Mouse (Mus musculus): ENCODE results near the gene Tmem262. TPM values are rescaled to one million over a fixed set of nuclear protein-coding genes. Genes with fewer than 3 reads are reported as not detected.

Gene Tmem262
- polyA plus RNA-seq, 1 experiment from 2014 or later: not detected

DNA sequence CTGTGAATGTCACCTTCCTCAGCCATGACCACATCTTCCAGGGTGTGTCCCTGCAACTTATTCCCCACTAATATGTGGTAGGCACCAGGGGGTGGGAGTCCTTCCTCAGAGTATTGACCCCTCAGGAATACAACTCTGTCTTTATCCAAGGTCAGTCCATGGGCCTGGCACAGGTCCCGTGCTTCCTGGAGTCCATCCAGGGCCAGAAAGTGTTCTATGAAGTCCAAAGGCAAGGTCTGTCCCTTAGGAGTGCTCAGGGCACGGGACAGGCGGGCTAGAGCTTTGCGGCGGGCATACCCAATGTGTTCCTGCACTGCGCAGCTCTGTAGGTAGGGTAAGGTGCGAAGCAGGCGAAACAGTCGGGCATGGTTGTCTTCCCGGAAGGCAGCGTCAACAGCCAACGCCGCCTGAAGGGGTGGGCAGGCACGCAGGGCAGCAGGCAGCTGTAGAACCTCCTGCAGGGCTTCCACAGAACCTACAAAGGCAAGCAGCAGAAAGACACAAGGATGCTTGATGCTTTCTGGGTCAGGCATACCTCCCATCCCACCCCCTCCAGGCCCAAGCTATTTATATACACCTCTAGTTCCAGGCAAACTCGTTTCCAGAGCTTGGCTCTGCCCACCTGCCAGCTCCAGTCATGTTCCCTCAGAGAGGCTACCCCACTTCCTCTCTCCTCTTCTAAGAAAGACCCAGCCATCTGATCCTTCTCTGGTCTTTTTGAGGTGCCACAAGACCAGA lies 36.4 kb downstream of the Tmem262 start:
- H3K4me3 ChIP-seq: peak overlapping the region; percentile 90; the same call in 1 of the 2 replicates
- no peaks in the 10 kb centered on the region for H3K9me3 ChIP-seq
- H3K9ac ChIP-seq: peak overlapping the region; percentile 91; the same call in 1 of the 2 replicates
- peaks cover 23% of the 10 kb centered on the region for H3K4me1 ChIP-seq
- no peaks in the 10 kb centered on the region for H3K27me3 ChIP-seq
- no peak overlapping the region for H3K27ac ChIP-seq
- WGBS: 91% methylated on average over 15 of the region's 15 CpGs
- no peak for ATAC-seq (ENCODE audit: low FRiP score, low read depth)
- H3K4me2 ChIP-seq (replicated peaks): peak overlapping the region; percentile 90
- peaks cover 43% of the 10 kb centered on the region for H3K36me3 ChIP-seq

DNA sequence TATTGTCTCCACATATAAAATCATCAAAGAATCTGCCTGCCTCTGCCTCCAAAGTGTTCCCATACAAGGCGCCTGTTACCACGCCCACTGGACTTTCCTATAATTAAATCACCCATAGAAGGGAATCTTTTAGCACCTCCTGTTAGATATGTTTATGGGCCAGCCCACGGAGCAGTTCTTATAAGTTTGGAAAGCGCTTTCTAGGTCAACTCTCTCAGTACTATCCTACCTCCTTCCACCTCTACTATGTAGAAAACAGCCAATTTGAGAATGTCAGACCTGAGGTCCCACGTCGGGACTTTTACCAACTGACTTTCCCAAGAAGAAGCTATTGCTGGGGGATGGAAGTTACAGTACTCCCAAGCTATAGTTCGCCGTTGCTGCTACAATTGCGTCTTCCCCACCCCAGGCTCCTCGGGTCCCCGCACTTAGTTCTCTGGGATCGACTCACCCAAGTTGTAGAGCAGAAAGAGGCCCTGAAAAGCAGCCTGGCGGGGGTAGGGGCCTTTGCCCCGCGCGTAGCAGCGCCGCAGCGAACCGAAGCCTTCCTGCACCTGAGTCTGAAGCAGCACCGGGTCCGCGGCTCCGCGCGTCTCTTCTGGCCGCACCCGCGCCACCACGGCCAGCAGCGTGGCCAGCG lies 37.6 kb downstream of the Tmem262 start:
- Histone ChIP-seq H3K9me3 (no peaks in the 10 kb centered on the region), H3K9ac (peak overlapping the region; percentile 91), H3K27me3 (no peaks in the 10 kb centered on the region), H3K4me2 (replicated peaks) (peak overlapping the region; percentile 90), H3K27ac (peak overlapping the region; percentile 95), H3K36me3 (peaks cover 47% of the 10 kb centered on the region), H3K4me3 (peak overlapping the region; percentile 90), H3K4me1 (peaks cover 23% of the 10 kb centered on the region)
- 4% methylated on average over 32 of the region's 32 CpGs for WGBS
- ATAC-seq (ENCODE audit: low FRiP score, low read depth): no peak; the same call in 1 of the 2 replicates

DNA sequence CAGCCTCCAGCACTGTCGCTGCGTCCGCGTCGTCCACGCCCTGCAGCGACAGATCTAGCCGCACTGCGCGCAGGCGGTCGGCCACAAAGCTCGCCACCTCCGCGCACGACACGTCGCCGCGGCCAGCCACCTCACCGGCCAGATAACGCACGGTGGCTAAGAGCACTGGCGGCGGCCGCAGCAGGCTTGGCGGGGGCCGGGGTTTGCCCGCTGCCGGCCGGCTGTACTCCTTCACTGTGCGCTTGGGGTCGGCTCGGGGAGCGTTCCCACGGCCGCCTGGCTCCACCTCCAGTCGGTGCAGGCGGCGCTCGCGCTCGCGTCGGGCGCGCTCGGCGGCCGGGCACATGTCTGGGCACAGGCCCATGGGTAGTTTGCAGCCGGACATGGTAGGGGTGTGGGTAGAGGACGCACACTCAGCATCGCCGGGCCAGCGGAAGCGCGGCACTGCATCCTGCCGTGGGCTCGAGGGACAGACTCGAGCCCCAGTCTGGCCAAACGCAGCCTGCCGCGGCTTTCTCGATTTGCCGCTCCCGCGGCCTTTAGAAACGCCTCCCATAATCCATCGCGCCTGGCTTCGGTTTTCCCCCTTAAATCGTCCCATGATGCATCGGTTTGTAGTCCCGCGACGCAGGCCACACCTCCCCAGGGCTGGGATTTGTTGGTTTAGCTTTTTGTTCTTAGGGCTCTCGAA lies 38.3 kb downstream of the Tmem262 start, which contains the start of gene Sac3d1:
TSS of gene Sac3d1 (minus strand) at position 665 of the 691 bp plus-strand sequence.
- H3K27me3 ChIP-seq: no peaks in the 10 kb centered on the region
- peak within 1 kb of the TSS; percentile 90 for H3K4me2 ChIP-seq (replicated peaks)
- peak; percentile 88 for ATAC-seq (ENCODE audit: low FRiP score, low read depth)
- H3K4me3 ChIP-seq: peak within 1 kb of the TSS; percentile 90
- under 1% methylated on average over 77 of the region's 77 CpGs for WGBS
- peak within 1 kb of the TSS; percentile 95 for H3K27ac ChIP-seq
- H3K4me1 ChIP-seq: peaks cover 23% of the 10 kb centered on the region
- no peaks in the 10 kb centered on the region for H3K9me3 ChIP-seq
- H3K9ac ChIP-seq: peak within 1 kb of the TSS; percentile 91
- H3K36me3 ChIP-seq: peaks cover 41% of the 10 kb centered on the region

DNA sequence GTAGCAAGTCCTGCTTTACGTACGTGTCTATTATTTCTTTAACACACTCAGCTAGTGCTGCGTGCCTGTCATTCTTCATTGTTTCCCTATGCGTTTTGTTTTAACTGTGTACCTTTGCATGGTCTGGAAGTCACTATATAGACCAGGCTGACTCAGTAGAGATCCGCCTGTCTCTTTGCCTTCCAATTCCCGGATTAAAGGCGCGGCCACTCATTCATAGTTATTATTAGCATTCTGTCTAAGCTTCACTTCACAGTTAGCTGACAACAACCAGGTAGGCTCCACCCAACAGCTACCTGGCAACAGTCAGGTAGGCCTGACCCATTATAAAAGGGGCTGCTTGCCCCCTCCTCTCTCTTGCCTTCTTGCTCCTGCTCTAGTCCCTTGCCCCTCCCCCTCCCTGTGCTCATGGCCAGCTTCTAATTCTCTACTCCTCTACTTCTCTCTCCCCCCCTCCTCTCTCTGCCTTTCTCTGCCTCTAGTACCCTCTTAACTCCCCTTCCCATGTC lies 38.9 kb downstream of the Tmem262 start:
- Histone ChIP-seq H3K9me3 (no peaks in the 10 kb centered on the region), H3K27me3 (no peaks in the 10 kb centered on the region), H3K4me1 (peaks cover 23% of the 10 kb centered on the region), H3K9ac (peak overlapping the region; percentile 91), H3K36me3 (peaks cover 40% of the 10 kb centered on the region), H3K27ac (peak overlapping the region; percentile 95), H3K4me3 (peak overlapping the region; percentile 90), H3K4me2 (replicated peaks) (peak overlapping the region; percentile 90)
- ATAC-seq (ENCODE audit: low FRiP score, low read depth): peak; percentile 28
- under 1% methylated on average over 8 of the region's 8 CpGs for WGBS

DNA sequence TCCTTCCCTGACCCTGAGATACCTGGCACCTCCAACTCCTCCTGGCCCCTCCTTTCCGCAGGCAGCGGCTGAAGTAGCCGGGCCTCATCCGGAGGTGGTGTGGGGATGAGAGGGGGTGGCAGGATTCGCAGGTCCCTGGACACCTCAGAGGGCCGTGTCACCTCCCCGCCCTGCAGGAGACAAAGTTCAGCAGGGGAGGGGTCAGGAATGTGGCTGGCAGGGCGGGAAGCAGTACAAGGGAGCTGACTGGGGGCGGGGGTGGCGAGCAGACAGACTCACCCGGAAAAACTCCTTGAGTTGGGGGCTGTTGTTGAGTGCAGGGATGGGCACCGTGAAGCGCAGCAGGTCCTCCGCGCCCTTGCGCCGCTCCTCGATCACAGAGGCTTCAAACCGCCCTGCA lies 41.9 kb downstream of the Tmem262 start:
- 24% methylated on average over 19 of the region's 19 CpGs for WGBS
- Histone ChIP-seq H3K4me3 (no peak overlapping the region), H3K9ac (no peak overlapping the region), H3K27ac (no peak overlapping the region), H3K36me3 (peaks cover 13% of the 10 kb centered on the region), H3K4me2 (replicated peaks) (no peak overlapping the region), H3K9me3 (no peaks in the 10 kb centered on the region), H3K27me3 (no peaks in the 10 kb centered on the region), H3K4me1 (peaks cover 19% of the 10 kb centered on the region)
- no peak for ATAC-seq (ENCODE audit: low FRiP score, low read depth)

DNA sequence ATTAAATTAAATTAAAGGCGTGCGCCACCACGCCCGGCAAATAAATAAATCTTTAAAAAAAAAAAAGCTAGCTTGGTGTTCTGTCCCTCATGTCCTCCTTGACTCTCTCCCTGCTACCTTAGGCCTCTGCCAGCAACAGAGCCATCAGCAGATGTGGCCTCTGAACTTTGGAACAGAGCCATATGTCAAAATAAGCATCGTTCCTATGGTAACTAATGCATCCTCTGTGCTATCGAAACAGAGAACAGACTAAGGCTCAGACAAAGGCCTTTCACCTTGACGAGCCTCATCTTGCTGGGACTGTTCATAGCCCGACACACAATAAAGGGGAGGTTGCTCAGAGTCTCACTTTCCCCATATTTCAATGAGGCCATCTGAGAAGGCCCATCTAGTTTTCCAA lies 43.5 kb downstream of the Tmem262 start:
- Histone ChIP-seq H3K27ac (no peak overlapping the region), H3K4me1 (peaks cover 10% of the 10 kb centered on the region), H3K27me3 (no peaks in the 10 kb centered on the region), H3K4me3 (no peak overlapping the region), H3K36me3 (peaks cover 13% of the 10 kb centered on the region), H3K9me3 (no peaks in the 10 kb centered on the region), H3K9ac (no peak overlapping the region), H3K4me2 (replicated peaks) (no peak overlapping the region)
- no peak for ATAC-seq (ENCODE audit: low FRiP score, low read depth)
- WGBS: 65% methylated on average over 8 of the region's 8 CpGs

DNA sequence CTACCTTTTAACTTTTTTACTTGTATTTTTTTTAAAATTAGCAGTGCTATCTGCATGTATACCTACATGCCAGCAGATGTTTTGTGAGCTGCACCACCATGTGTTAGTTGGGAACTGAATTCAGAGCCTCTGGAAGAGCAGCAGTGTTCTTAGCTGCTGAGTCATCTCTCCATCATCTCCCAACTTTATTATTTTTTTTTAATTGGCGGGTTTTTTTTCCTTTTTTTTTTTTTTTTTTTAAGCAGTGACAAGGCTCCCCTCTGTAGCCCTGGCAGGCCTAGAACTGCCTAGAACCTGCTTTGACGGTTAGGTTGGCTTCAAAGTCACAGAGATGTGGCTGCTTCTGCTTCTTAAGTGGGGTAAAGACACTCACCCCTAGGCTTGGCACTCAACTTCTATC lies 45.1 kb downstream of the Tmem262 start:
- no peak for ATAC-seq (ENCODE audit: low FRiP score, low read depth)
- Histone ChIP-seq H3K4me3 (no peak overlapping the region), H3K9me3 (no peaks in the 10 kb centered on the region), H3K36me3 (peaks cover 13% of the 10 kb centered on the region), H3K4me2 (replicated peaks) (no peak overlapping the region), H3K27me3 (no peaks in the 10 kb centered on the region), H3K9ac (no peak overlapping the region), H3K4me1 (peaks cover 4% of the 10 kb centered on the region; the same call in 1 of the 2 replicates), H3K27ac (no peak overlapping the region)
- 72% methylated on average over 2 of the region's 2 CpGs for whole genome bisulfite sequencing

DNA sequence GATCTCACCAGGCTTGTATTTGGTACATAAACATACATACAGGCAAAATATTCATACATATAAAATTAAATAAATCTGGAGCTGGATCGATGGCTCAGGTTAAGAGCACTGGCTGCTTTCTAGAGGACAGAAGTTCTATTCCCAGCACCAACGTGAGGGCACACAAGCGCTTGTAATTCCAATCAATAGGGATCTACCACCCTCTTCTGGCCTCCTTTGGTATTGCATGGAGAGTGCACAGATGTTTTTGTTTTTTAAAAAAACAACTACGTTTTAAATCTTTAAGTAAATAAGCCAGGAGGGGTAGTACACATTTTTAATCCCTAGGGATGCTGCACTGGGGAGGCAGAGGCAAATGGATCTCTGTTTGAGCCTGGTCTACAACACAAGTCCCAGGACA lies 46.5 kb downstream of the Tmem262 start:
- no peak overlapping the region for H3K4me3 ChIP-seq
- H3K9ac ChIP-seq: no peak overlapping the region
- H3K4me2 ChIP-seq (replicated peaks): no peak overlapping the region
- no peaks in the 10 kb centered on the region for H3K27me3 ChIP-seq
- H3K27ac ChIP-seq: no peak overlapping the region
- H3K4me1 ChIP-seq: peaks cover 4% of the 10 kb centered on the region; the same call in 1 of the 2 replicates
- WGBS: 26% methylated on average over 4 of the region's 4 CpGs
- H3K36me3 ChIP-seq: peaks cover 8% of the 10 kb centered on the region; the same call in 1 of the 2 replicates
- no peaks in the 10 kb centered on the region for H3K9me3 ChIP-seq
- no peak for ATAC-seq (ENCODE audit: low FRiP score, low read depth)

DNA sequence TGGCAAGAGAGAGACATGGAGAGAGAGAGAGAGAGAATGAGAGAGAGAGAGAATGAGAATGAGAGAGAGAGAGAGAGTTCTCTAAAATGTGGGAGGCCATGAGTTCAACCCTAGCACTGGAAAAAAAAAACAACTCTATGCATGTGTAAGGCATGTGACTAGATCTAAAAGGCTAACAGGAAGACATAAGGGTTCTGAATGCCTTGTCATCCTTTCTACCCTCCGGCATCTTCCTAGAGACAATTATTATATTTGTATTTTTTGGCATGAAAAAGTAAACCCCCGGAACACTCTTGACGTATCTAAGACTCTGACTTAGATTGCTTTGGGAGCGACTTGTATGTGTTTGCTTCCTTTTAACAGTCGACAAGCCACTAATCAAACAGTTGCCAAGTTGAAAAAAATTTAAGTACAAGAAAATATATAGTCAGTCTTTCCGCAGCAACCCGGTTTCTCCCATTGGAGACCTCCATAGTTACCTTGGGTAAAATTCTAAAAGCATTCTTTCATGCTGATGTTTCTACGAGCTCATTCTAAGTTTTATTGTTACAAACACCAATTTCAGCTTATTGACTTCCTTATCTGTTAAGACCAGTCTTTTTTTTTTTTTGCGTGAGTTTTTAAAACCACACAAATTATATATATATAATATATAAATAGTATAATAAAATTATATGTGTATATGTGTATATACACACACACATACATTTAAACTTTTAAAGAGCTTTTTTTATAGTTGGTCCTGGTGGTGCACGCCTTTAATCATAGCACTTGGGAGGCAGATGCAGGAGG lies 47.2 kb downstream of the Tmem262 start:
- H3K27me3 ChIP-seq: no peaks in the 10 kb centered on the region
- H3K9me3 ChIP-seq: no peaks in the 10 kb centered on the region
- peak overlapping the region; percentile 63 for H3K4me2 ChIP-seq (replicated peaks)
- no peak overlapping the region for H3K27ac ChIP-seq
- no peak for ATAC-seq (ENCODE audit: low FRiP score, low read depth)
- peaks cover 4% of the 10 kb centered on the region; the same call in 1 of the 2 replicates for H3K4me1 ChIP-seq
- H3K36me3 ChIP-seq: peaks cover 1% of the 10 kb centered on the region; the same call in 1 of the 2 replicates
- H3K9ac ChIP-seq: peak overlapping the region; percentile 73; the same call in 1 of the 2 replicates
- WGBS: 74% methylated on average over 10 of the region's 10 CpGs
- H3K4me3 ChIP-seq: peak overlapping the region; percentile 61

DNA sequence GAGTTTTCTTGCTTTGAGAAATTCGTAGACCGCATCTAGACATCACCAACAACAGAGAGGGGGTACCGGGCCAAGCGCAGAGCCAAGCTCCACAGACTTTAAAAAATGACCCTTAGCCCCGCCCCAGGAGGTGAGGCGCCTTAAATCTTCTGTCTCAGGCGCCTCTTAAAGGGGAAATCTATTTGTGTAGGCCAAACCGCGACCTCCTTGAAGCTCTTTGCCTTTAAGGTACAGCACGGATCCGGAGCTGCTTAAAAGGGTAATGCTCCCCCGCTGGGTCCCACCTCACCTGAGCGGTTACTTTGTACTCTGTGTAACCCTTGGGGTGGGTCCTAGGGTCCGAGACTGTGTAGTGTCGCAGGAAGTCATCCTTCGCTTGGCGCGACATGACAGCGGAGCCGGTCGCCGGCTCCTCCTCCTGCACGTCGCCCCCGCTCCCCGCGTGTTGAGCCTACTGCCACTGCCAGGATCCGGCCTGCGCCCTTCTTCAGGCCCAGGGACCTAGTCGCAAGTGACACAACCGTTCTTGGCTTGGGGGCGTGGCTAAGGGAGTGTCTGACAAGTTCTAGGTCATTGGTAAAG lies 48.0 kb downstream of the Tmem262 start, which contains the start of gene Snx15:
TSS of gene Snx15 (minus strand) at position 545 of the 582 bp plus-strand sequence.
- peaks cover 4% of the 10 kb centered on the region; the same call in 1 of the 2 replicates for H3K4me1 ChIP-seq
- H3K9me3 ChIP-seq: no peaks in the 10 kb centered on the region
- peak within 1 kb of the TSS; percentile 83 for H3K27ac ChIP-seq
- peak within 1 kb of the TSS; percentile 73 for H3K9ac ChIP-seq
- WGBS: under 1% methylated on average over 32 of the region's 32 CpGs
- peak; percentile 92 for ATAC-seq (ENCODE audit: low FRiP score, low read depth)
- H3K27me3 ChIP-seq: no peaks in the 10 kb centered on the region
- H3K36me3 ChIP-seq: no peaks in the 10 kb centered on the region; the same call in 1 of the 2 replicates
- H3K4me3 ChIP-seq: peak within 1 kb of the TSS; percentile 61
- H3K4me2 ChIP-seq (replicated peaks): peak within 1 kb of the TSS; percentile 63
